In genomic region chr8:122604640-122605039, GRCm38 (mm10) we compare ENCODE assay signal across 20 mouse cellular contexts. TPM values are rescaled to one million over a fixed set of nuclear protein-coding genes. Genes with fewer than 3 reads are reported as not detected.
"Had no signal": no experiment of that assay in that cellular context is flagged by ENCODE, and none has a peak within 500 bp of the region (broad histone marks: within the 10 kb centered on the region; RNA-seq: fewer than 3 reads in every experiment).

No protein-coding gene starts in this region.

- H3K27ac ChIP-seq: layer of hippocampus, adult 2 months; limb, embryonic 13.5 days; liver, embryonic 12.5 days; midbrain, embryonic 15.5 days; stomach, embryonic 15.5 days had no signal

- H3K4me3 ChIP-seq: layer of hippocampus, adult 2 months; limb, embryonic 13.5 days; liver, embryonic 12.5 days; midbrain, embryonic 15.5 days; stomach, embryonic 15.5 days had no signal

- ATAC-seq: liver, embryonic 12.5 days; midbrain, embryonic 15.5 days had no signal

- H3K27me3 ChIP-seq: limb, embryonic 13.5 days; liver, embryonic 12.5 days; midbrain, embryonic 15.5 days; stomach, embryonic 15.5 days had no signal

- DNase-seq: kidney, adult 11 months; kidney, postnatal 10 days; kidney, postnatal 4 days; left cerebral cortex, postnatal 4 days; lung, adult 18-20 months; thymus, adult 2 months; thymus, postnatal 36 days had no signal

- H3K36me3 ChIP-seq: limb, embryonic 13.5 days; liver, embryonic 12.5 days; midbrain, embryonic 15.5 days had no signal

- H3K9me3 ChIP-seq: limb, embryonic 13.5 days; liver, embryonic 12.5 days; midbrain, embryonic 15.5 days; stomach, embryonic 15.5 days had no signal

- H3K9ac ChIP-seq: limb, embryonic 13.5 days; liver, embryonic 12.5 days; midbrain, embryonic 15.5 days; stomach, embryonic 15.5 days had no signal

- H3K4me1 ChIP-seq: limb, embryonic 13.5 days; midbrain, embryonic 15.5 days; stomach, embryonic 15.5 days had no signal

- H3K4me2 ChIP-seq: limb, embryonic 13.5 days; liver, embryonic 12.5 days; midbrain, embryonic 11.5 days; midbrain, embryonic 15.5 days; stomach, embryonic 15.5 days had no signal

RNA-seq across cellular contexts. Expression of gene Pabpn1l, which starts 17.9 kb away (rescaled TPM):
- total RNA-seq: layer of hippocampus, postnatal 10 days; left cerebral cortex, adult 18-20 months; left cerebral cortex, postnatal 10 days; left cerebral cortex, postnatal 4 days had no signal
- polyA plus RNA-seq: kidney, embryonic 14.5 days; limb, embryonic 13.5 days; liver, embryonic 12.5 days; lung, embryonic 16.5 days; midbrain, embryonic 11.5 days; midbrain, embryonic 15.5 days; neural tube, embryonic 14.5 days; stomach, embryonic 15.5 days; testis, adult 2 months had no signal
